Mouse (Mus musculus) E14TG2a.4 (cell line): ENCODE data around the gene Enam.

Experiments
- H3K27me3 ChIP-seq: 2 replicates; pipeline ENCODE4 v1.6.1; 2014; ENCODE audit warnings: low read length, control low read depth; ENCODE audit not compliant: insufficient read depth
- H3K36me3 ChIP-seq: 2 replicates; pipeline ENCODE4 v1.6.1; 2014; ENCODE audit warnings: low read length, control low read depth; ENCODE audit not compliant: insufficient read depth
- H3K4me1 ChIP-seq: replicated peaks from 2 replicates; pipeline ENCODE4 v1.6.1; 2014; ENCODE audit warnings: low read depth, low read length, control low read depth
- H3K4me3 ChIP-seq: replicated peaks from 2 replicates; pipeline ENCODE4 v1.5.1; 2014; ENCODE audit warnings: mild to moderate bottlenecking, low read length
- H3K9me3 ChIP-seq: 2 replicates; pipeline ENCODE4 v1.6.1; 2014; ENCODE audit warnings: low read length, control low read depth
- CTCF ChIP-seq: conservative IDR thresholded peaks from 2 replicates; pipeline ENCODE4 v1.5.1; 2014; ENCODE audit warnings: low read length
- NANOG ChIP-seq: IDR thresholded peaks from 2 replicates; pipeline ENCODE4 v1.6.1; 2014; ENCODE audit warnings: borderline replicate concordance, low read length, mixed read lengths
- POU5F1 ChIP-seq: IDR thresholded peaks from 2 replicates; pipeline ENCODE4 v1.6.1; 2014; ENCODE audit warnings: low read length, borderline replicate concordance

The Enam gene

DNA sequence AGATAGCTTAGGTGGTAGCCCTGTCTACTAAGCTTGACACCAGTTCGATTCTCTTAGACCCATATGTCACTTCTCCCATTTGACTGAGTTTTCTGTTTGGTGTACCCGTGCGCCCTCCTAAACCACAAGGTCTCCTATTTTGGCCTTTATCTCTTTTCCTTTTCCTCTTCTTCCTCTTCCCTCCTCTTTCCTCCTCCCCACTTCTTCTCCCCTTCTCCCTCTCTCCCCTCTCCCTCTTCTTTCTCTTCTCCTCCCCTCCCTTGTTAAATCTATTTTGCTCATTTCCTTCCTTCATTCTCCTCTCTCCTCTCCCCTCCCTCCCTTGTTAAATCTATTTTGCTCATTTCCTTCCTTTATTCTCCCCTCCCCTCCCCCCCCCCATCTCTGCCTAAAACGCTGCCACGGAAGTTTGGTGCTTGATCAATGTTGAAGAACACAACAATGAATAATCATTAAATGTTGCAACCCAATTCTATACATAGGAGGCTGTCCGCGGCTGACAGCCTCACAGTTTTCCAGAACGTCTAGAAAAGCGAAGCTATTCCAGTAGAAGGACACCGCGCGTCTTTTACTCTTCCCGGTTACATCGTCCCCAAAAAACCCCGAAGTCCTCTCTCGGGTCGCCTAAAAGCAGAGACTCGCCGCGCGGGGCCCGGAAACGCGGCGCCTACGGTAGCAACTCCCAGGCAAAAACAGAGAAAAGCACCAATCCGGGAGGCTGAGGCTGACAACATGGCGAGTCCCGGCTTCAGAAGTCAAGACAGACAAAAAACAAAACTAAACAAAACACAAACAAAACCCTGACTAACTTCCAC, 65.7 kb downstream of the Enam start:
- Histone ChIP-seq H3K4me1 (peaks cover 34% of the 10 kb centered on the region), H3K9me3 (no peaks in the 10 kb centered on the region), H3K27me3 (no peaks in the 10 kb centered on the region), H3K4me3 (peak overlapping the region; percentile 100), H3K36me3 (peaks cover 32% of the 10 kb centered on the region)
- TF ChIP-seq CTCF = no peak
- TF ChIP-seq NANOG = no peak
- no peak for TF ChIP-seq POU5F1

DNA sequence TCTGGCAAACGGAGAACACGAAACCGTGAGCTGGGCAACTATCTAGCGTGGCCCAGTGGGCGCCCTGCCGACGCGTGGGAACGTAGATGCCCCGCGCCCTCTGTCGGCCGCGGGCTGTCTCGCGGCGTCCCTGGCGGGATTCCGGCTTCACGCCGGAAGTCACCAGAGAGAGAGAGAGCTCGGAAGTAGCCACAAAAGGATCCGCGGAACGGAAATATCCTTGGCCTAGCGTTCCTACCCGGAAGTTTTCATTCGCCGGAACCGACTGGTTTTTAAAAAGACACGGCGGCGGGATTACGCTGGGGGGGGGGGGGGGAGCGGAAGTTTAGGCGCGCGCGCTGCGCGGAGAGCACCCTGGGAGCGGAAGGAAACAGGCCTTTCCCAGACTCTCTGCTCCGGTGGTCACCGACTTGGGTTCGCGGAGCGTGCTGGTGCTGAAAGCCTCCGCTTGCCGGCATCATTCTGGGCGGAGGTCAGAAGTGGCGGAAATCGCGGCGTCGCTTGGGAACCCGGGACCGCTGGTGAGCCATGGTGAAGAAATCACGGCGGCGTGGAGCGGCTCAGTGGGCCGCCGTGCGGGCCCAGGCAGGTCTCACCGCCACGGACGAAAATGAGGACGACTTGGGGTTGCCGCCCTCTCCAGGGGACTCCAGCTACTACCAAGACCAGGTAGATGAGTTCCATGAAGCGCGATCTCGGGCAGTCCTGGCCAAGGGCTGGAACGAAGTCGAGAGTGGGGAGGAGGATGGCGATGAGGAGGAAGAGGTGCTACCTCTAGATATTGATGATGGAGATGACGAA, 66.5 kb downstream of the Enam start, which contains the start of gene Utp3:
Gene Utp3 (plus strand): TSS at position 377 of the 801 bp plus-strand sequence.
- Histone ChIP-seq H3K9me3 (no peaks in the 10 kb centered on the region), H3K27me3 (no peaks in the 10 kb centered on the region), H3K4me1 (peaks cover 43% of the 10 kb centered on the region), H3K36me3 (peaks cover 32% of the 10 kb centered on the region), H3K4me3 (peak within 1 kb of the TSS; percentile 100)
- TF ChIP-seq CTCF (no peak; the same call in 1 of the 2 replicates), NANOG (no peak), POU5F1 (no peak)
